Mouse (Mus musculus) gastrocnemius, adult 2 months (tissue): ENCODE data around the gene Krt33a. TPM values are rescaled to one million over a fixed set of nuclear protein-coding genes. Genes with fewer than 3 reads are reported as not detected.

Experiments
- DNase-seq: peaks from one replicate; pipeline ENCODE4 v3.0.0; 2022
- H3K27ac ChIP-seq: fragments of 200-600 bp; 2 replicates; pipeline ENCODE4 v1.8.1; 2022; ENCODE audit warnings: mild to moderate bottlenecking
- H3K4me3 ChIP-seq: fragments of 200-600 bp; 2 replicates; pipeline ENCODE4 v1.8.1; 2022; ENCODE audit warnings: mild to moderate bottlenecking, moderate library complexity
- CTCF ChIP-seq: fragments of 200-600 bp; IDR thresholded peaks from 2 replicates; pipeline ENCODE4 v1.8.1; 2022; ENCODE audit warnings: antibody characterized with exemption, mild to moderate bottlenecking, moderate library complexity
- intact Hi-C: fragments of 180-260 bp; cut with DNase I; formaldehyde crosslinking; loops from one replicate; pipeline ENCODE4 v1.15.1; 2025
- total RNA-seq, 2 experiments: library from RNA; stranded (reverse); gene quantifications; 2 replicates each; pipeline ENCODE4 v1.2.3; 2021

The Krt33a gene
- total RNA-seq, 2 experiments from 2014 or later: not detected

DNA sequence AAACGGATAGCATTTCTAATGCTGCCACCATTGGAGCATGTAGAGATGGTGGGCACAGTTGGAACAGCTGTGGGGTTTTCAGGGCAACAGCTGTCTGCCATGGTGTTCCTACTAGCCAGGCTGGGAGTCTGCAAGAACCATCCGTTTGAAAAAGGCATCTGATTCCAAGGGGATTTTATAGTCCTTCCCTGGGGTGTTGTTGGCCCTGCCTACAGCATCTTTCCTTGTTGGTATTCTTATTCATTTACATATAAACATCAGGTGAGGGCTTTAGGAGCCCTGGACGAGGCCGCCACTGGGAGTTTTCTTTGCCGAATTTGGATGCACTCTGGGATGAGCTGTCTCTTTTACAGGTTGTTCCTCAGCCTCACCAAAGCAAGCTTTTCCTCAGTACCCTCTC is 37.1 kb downstream of the Krt33a start, which contains the start of gene Krtap29-1:
Krtap29-1 (minus strand) TSS at position 101 of the 400 bp plus-strand sequence.
- no peak for DNase-seq
- Histone ChIP-seq H3K4me3 (no peak within 1 kb of the TSS), H3K27ac (no peak within 1 kb of the TSS)
- intact Hi-C loops: no loop called here
- no peak for TF ChIP-seq CTCF

DNA sequence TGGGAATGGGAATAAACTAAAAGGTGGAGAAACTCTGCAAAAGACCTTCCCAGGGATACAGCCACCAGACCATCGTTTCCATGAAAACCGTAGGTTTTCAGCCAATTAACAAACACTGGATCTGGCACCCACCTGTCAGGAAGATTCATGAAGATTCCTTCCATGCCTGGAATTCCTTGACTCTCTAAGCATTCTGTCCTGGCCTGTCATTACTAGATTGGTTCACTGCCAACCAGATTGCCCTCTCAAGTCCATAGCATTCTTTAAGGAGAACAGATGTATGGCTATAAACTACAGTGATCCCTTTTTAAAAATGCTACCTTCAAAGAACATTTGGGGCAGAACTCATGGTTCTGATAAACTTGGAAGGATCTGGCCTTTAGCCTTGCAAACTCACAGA is 50.1 kb downstream of the Krt33a start:
- Histone ChIP-seq H3K27ac (no peak overlapping the region), H3K4me3 (no peak overlapping the region)
- no peak for TF ChIP-seq CTCF
- intact Hi-C loops: no loop called here
- no peak for DNase-seq

DNA sequence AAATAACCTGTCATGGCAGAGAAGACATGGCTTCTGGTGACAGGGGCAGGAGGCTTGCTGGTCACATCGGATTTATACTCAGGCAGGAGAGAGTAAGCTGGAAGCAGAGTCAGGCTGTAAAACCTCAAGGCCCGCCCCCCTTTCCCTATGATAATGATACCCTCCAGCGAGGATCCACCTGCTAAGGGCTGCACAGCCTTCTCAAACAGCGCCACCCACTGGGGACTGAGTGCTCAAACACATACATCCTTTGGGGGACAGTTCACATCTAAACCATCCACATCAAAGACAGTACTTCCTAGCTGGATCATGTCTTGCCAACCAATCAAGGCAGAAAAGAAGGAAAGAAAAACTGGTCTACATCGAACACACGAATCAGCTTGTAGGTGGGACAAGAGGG is 51.8 kb downstream of the Krt33a start:
- intact Hi-C loops: no loop called here
- no peak for DNase-seq
- Histone ChIP-seq H3K27ac (no peak overlapping the region), H3K4me3 (no peak overlapping the region)
- TF ChIP-seq CTCF: no peak

Other genes with a start within 250 kb of the Krt33a start
- not detected for gene Gm11595, start 243.3 kb downstream of the Krt33a start, total RNA-seq
- not detected for gene Krtap4-8, start 235.5 kb downstream of the Krt33a start, total RNA-seq
- gene Krtap4-9, start 231.0 kb downstream of the Krt33a start, total RNA-seq: not detected
- gene Gm11596, start 222.7 kb downstream of the Krt33a start, total RNA-seq: not detected
- gene Gm11569, start 217.3 kb downstream of the Krt33a start, total RNA-seq: not detected
- gene Gm11554, start 211.8 kb downstream of the Krt33a start, total RNA-seq: not detected
- not detected for gene Krtap4-13, start 206.3 kb downstream of the Krt33a start, total RNA-seq
- gene Gm11564, start 200.5 kb downstream of the Krt33a start, total RNA-seq: not detected
- not detected for gene 2300003K06Rik, start 178.1 kb downstream of the Krt33a start, total RNA-seq
- gene Krtap4-16, start 164.6 kb downstream of the Krt33a start, total RNA-seq: not detected
- gene Gm11568, start 158.3 kb downstream of the Krt33a start, total RNA-seq: not detected
- gene Gm11559, start 151.7 kb downstream of the Krt33a start, total RNA-seq: not detected
- gene Krtap9-1, start 142.8 kb downstream of the Krt33a start, total RNA-seq: not detected
- not detected for gene Gm11567, start 137.0 kb downstream of the Krt33a start, total RNA-seq
- gene Krtap31-1, start 108.3 kb downstream of the Krt33a start, total RNA-seq: not detected
- not detected for gene Gm11565, start 101.5 kb downstream of the Krt33a start, total RNA-seq
- gene Krtap31-2, start 79.9 kb downstream of the Krt33a start, total RNA-seq: not detected
- not detected for gene Krtap9-5, start 67.7 kb downstream of the Krt33a start, total RNA-seq
- gene Krtap29-1, start 37.2 kb downstream of the Krt33a start, total RNA-seq: not detected
- not detected for gene Krtap16-1, start 29.6 kb downstream of the Krt33a start, total RNA-seq
- not detected for gene Krtap17-1, start 22.2 kb downstream of the Krt33a start, total RNA-seq
- gene Krt33b, start 13.7 kb upstream of the Krt33a start, total RNA-seq: not detected
- not detected for gene Krt34, start 25.3 kb upstream of the Krt33a start, total RNA-seq
- gene Krt31, start 34.3 kb upstream of the Krt33a start, total RNA-seq: not detected
- gene Krt32, start 72.0 kb upstream of the Krt33a start, total RNA-seq: not detected
- not detected for gene Krt35, start 80.0 kb upstream of the Krt33a start, total RNA-seq
- not detected for gene Krt36, start 89.4 kb upstream of the Krt33a start, total RNA-seq
- gene Krt13, start 105.4 kb upstream of the Krt33a start, total RNA-seq: not detected
- gene Krt15, start 119.7 kb upstream of the Krt33a start, total RNA-seq: not detected
- gene Krt19, start 132.5 kb upstream of the Krt33a start, total RNA-seq: under 1 TPM in 1 of 2 experiments, not detected in 1; 0.20 TPM
- not detected for gene Krt9, start 177.0 kb upstream of the Krt33a start, total RNA-seq
- gene Krt14, start 191.3 kb upstream of the Krt33a start, total RNA-seq: not detected
- not detected for gene Krt16, start 232.7 kb upstream of the Krt33a start, total RNA-seq
- gene Krt17, start 244.8 kb upstream of the Krt33a start, total RNA-seq: not detected